Mouse (Mus musculus) MEL (cell line): ENCODE results near the gene Cep104. TPM values are rescaled to one million over a fixed set of nuclear protein-coding genes. Genes with fewer than 3 reads are reported as not detected.

Experiments used
- DNase-seq: peaks from one replicate; pipeline ENCODE4 v3.0.0; 2011; ENCODE audit warnings: low read depth, low spot score
- H3K27ac ChIP-seq: 2 replicates; pipeline ENCODE4 v1.5.1; 2012; ENCODE audit warnings: low read depth, mild to moderate bottlenecking, control low read depth, low read length, moderate library complexity; ENCODE audit not compliant: control insufficient read depth
- H3K27me3 ChIP-seq, 2 experiments: fragments of 150-350 bp in 1 of 2; sonication (generic) in 1 of 2; 2 replicates each; pipeline ENCODE4 v1.6.1; 2012; ENCODE audit warnings: low read length in 2 of 2, mild to moderate bottlenecking in 2 of 2, improper control_type of control experiment in 1 of 2, moderate library complexity in 1 of 2; ENCODE audit not compliant: insufficient read depth in 2 of 2, control insufficient read depth in 1 of 2
- H3K36me3 ChIP-seq, 2 experiments: 2 replicates each; pipeline ENCODE4 v1.6.1; 2012 to 2014; ENCODE audit warnings: low read length in 2 of 2, improper control_type of control experiment in 1 of 2, inconsistent platforms in 1 of 2, mild to moderate bottlenecking in 1 of 2; ENCODE audit not compliant: insufficient read depth in 2 of 2, control insufficient read depth in 1 of 2
- H3K4me1 ChIP-seq, 2 experiments: fragments of 150-350 bp in 1 of 2; sonication (generic) in 1 of 2; 2 replicates each; pipeline ENCODE4 v1.6.1; 2012; ENCODE audit warnings: low read length in 2 of 2, improper control_type of control experiment in 1 of 2, mild to moderate bottlenecking in 1 of 2; ENCODE audit not compliant: insufficient read depth in 2 of 2, control insufficient read depth in 1 of 2
- H3K4me3 ChIP-seq, 2 experiments: fragments of 150-350 bp in 1 of 2; sonication (generic) in 1 of 2; 2 replicates each; pipeline ENCODE4 v1.5.1; 2012; ENCODE audit warnings: low read depth in 2 of 2, low read length in 2 of 2, mild to moderate bottlenecking in 2 of 2, moderate library complexity in 2 of 2, control low read depth in 1 of 2, improper control_type of control experiment in 1 of 2; ENCODE audit not compliant: control insufficient read depth in 1 of 2, insufficient read depth in 1 of 2
- H3K79me2 ChIP-seq: 2 replicates; pipeline ENCODE4 v1.6.1; 2012; ENCODE audit warnings: mild to moderate bottlenecking, low read length, moderate library complexity; ENCODE audit not compliant: control insufficient read depth, poor library complexity, insufficient read depth
- H3K9ac ChIP-seq: 2 replicates; pipeline ENCODE4 v1.6.1; 2012; ENCODE audit warnings: low read depth, mild to moderate bottlenecking, control low read depth, low read length, moderate library complexity; ENCODE audit not compliant: control insufficient read depth, poor library complexity, severe bottlenecking
- H3K9me3 ChIP-seq: fragments of 150-350 bp; sonication (generic); replicated peaks from 2 replicates; pipeline ENCODE4 v1.6.1; 2012; ENCODE audit warnings: mild to moderate bottlenecking, low read length, improper control_type of control experiment, moderate library complexity; ENCODE audit not compliant: insufficient read depth
- BHLHE40 ChIP-seq: IDR thresholded peaks from 2 replicates; pipeline ENCODE4 v1.6.1; 2012; ENCODE audit warnings: low read depth, mild to moderate bottlenecking, inconsistent platforms, low read length, improper control_type of control experiment, borderline replicate concordance
- CHD2 ChIP-seq: IDR thresholded peaks from 2 replicates; pipeline ENCODE4 v1.6.1; 2011; ENCODE audit warnings: low read length, improper control_type of control experiment
- EP300 ChIP-seq, 2 experiments: IDR thresholded peaks; 2 replicates each; pipeline ENCODE4 v1.6.1; 2011; ENCODE audit warnings: improper control_type of control experiment in 2 of 2, low read length in 2 of 2, low read depth in 1 of 2, mild to moderate bottlenecking in 1 of 2
- ETS1 ChIP-seq: IDR thresholded peaks from 2 replicates; pipeline ENCODE4 v1.6.1; 2012; ENCODE audit warnings: low read depth, mild to moderate bottlenecking, inconsistent platforms, low read length, improper control_type of control experiment, moderate library complexity
- GABPA ChIP-seq: IDR thresholded peaks from 2 replicates; pipeline ENCODE4 v1.6.1; 2012; ENCODE audit warnings: low read depth, mild to moderate bottlenecking, inconsistent platforms, low read length, improper control_type of control experiment, moderate library complexity
- KAT2A ChIP-seq: conservative IDR thresholded peaks from 2 replicates; pipeline ENCODE4 v1.6.1; 2012; ENCODE audit warnings: low read depth, low read length, improper control_type of control experiment, inconsistent platforms
- MAFK ChIP-seq: IDR thresholded peaks from 2 replicates; pipeline ENCODE4 v1.6.1; 2011; ENCODE audit warnings: low read depth, mild to moderate bottlenecking, low read length, improper control_type of control experiment, borderline replicate concordance
- MXI1 ChIP-seq: IDR thresholded peaks from 2 replicates; pipeline ENCODE4 v1.6.1; 2011; ENCODE audit warnings: mild to moderate bottlenecking, low read depth, low read length, improper control_type of control experiment
- MYB ChIP-seq: IDR thresholded peaks from 2 replicates; pipeline ENCODE4 v1.6.1; 2011; ENCODE audit warnings: mild to moderate bottlenecking, low read depth, low read length, improper control_type of control experiment
- NRF1 ChIP-seq: IDR thresholded peaks from 2 replicates; pipeline ENCODE4 v1.6.1; 2014; ENCODE audit warnings: low read depth, mild to moderate bottlenecking, inconsistent platforms, low read length, improper control_type of control experiment, moderate library complexity; ENCODE audit not compliant: poor library complexity, insufficient read depth, severe bottlenecking
- POLR2AphosphoS2 ChIP-seq: IDR thresholded peaks from 2 replicates; pipeline ENCODE4 v1.6.1; 2011; ENCODE audit warnings: low read length, improper control_type of control experiment
- POLR2AphosphoS5 ChIP-seq: IDR thresholded peaks from 2 replicates; pipeline ENCODE4 v1.6.1; 2012; ENCODE audit warnings: low read depth, borderline replicate concordance, mild to moderate bottlenecking, inconsistent platforms, low read length, moderate library complexity, mixed read lengths
- RAD21 ChIP-seq: IDR thresholded peaks from 2 replicates; pipeline ENCODE4 v1.6.1; 2011; ENCODE audit warnings: mild to moderate bottlenecking, low read depth, low read length, improper control_type of control experiment
- RCOR1 ChIP-seq: IDR thresholded peaks from 2 replicates; pipeline ENCODE4 v1.6.1; 2012; ENCODE audit warnings: low read depth, mild to moderate bottlenecking, inconsistent platforms, low read length, improper control_type of control experiment
- SIN3A ChIP-seq: IDR thresholded peaks from 2 replicates; pipeline ENCODE4 v1.6.1; 2012; ENCODE audit warnings: low read length, improper control_type of control experiment, inconsistent platforms
- SMC3 ChIP-seq: IDR thresholded peaks from 2 replicates; pipeline ENCODE4 v1.6.1; 2011; ENCODE audit warnings: low read depth, low read length, improper control_type of control experiment
- TAL1 ChIP-seq: IDR thresholded peaks from 2 replicates; pipeline ENCODE4 v1.6.1; 2012; ENCODE audit warnings: mild to moderate bottlenecking, inconsistent platforms, low read length, moderate library complexity, mixed read lengths
- TCF12 ChIP-seq: IDR thresholded peaks from 2 replicates; pipeline ENCODE4 v1.6.1; 2014; ENCODE audit warnings: low read depth, mild to moderate bottlenecking, inconsistent platforms, low read length, improper control_type of control experiment, moderate library complexity
- USF2 ChIP-seq, 2 experiments: IDR thresholded peaks; 2 replicates each; pipeline ENCODE4 v1.6.1; 2011 to 2012; ENCODE audit warnings: improper control_type of control experiment in 2 of 2, low read length in 2 of 2, borderline replicate concordance in 1 of 2, inconsistent platforms in 1 of 2, low read depth in 1 of 2, mild to moderate bottlenecking in 1 of 2; ENCODE audit not compliant: insufficient read depth in 1 of 2
- ZNF384 ChIP-seq: IDR thresholded peaks from 2 replicates; pipeline ENCODE4 v1.6.1; 2012; ENCODE audit warnings: low read depth, mild to moderate bottlenecking, inconsistent platforms, low read length, improper control_type of control experiment
- polyA plus RNA-seq, 2 experiments: library from polyadenylated mRNA; stranded (reverse) in 1 of 2; unstranded in 1 of 2; fragments of >175 nt in 1 of 2; fragments of >200 nt in 1 of 2; gene quantifications; 2 replicates each; pipeline versions ENCODE4 v1.2.1 to v1.2.4; 2012; ENCODE audit warnings: low replicate concordance in 2 of 2, low read depth in 1 of 2; ENCODE audit not compliant: insufficient read length in 2 of 2, insufficient read depth in 1 of 2, missing spikeins in 1 of 2
- total RNA-seq: library from RNA; depleted of rRNA; stranded (reverse); fragments of 300-350 nt; gene quantifications from 2 replicates; pipeline ENCODE4 v1.2.3, GENCODE M21; 2012

The Cep104 gene
- total and polyA plus RNA-seq, 3 experiments = 8.5 to 19.9 TPM; not detected in 1

- no peaks in the 10 kb centered on the region for H3K27me3 ChIP-seq
- no peak overlapping the region for H3K9ac ChIP-seq
- DNase-seq = no peak
- H3K27ac ChIP-seq = no peak overlapping the region
- peaks cover 0 to 7% of the 10 kb centered on the region in 2 experiments; a peak in 2 of 4 replicates for H3K36me3 ChIP-seq
- H3K4me3 ChIP-seq = no peak overlapping the region
- peaks cover 19% of the 10 kb centered on the region for H3K79me2 ChIP-seq
- H3K9me3 ChIP-seq = no peaks in the 10 kb centered on the region
- no peak for TF ChIP-seq EP300 (IDR thresholded peaks at IDR 0.05; ENCODE audit: low read depth in 1 of 2, low read length in 2 of 2)
- TF ChIP-seq ETS1 = no peak
- no peak for TF ChIP-seq RCOR1
- TF ChIP-seq POLR2AphosphoS5 = no peak
- no peak for TF ChIP-seq NRF1
- TF ChIP-seq SMC3 = no peak
- TF ChIP-seq POLR2AphosphoS2 = no peak
- TF ChIP-seq SIN3A = no peak
- no peak for TF ChIP-seq MAFK
- TF ChIP-seq RAD21 = no peak
- no peak for TF ChIP-seq USF2 (IDR thresholded peaks at IDR 0.05; ENCODE audit: borderline replicate concordance in 1 of 2, insufficient read depth in 1 of 2, low read depth in 1 of 2, low read length in 2 of 2)
- peaks cover 4 to 7% of the 10 kb centered on the region in 2 experiments; a peak in 2 of 4 replicates for H3K4me1 ChIP-seq
These were observed 5.5 kb downstream of the Cep104 start for GRCm38 (mm10) chr4:153980470-153980869.

- no peak for DNase-seq
- Histone ChIP-seq H3K4me1 (no peaks in the 10 kb centered on the region), H3K9me3 (no peaks in the 10 kb centered on the region), H3K9ac (no peak overlapping the region), H3K4me3 (no peak overlapping the region), H3K27me3 (no peaks in the 10 kb centered on the region), H3K36me3 (no peaks in the 10 kb centered on the region; a peak in 1 of 4 replicates), H3K27ac (no peak overlapping the region), H3K79me2 (no peaks in the 10 kb centered on the region)
- TF ChIP-seq TCF12 (no peak), SMC3 (no peak)
These were observed 17.7 kb downstream of the Cep104 start for GRCm38 (mm10) chr4:153992715-153993114.

GRCm38 (mm10) chr4:153993505-153993904 is 18.5 kb downstream of the Cep104 start:
- no peaks in the 10 kb centered on the region for H3K4me1 ChIP-seq
- TF ChIP-seq MYB (no peak), KAT2A (no peak), BHLHE40 (no peak), USF2 (IDR thresholded peaks at IDR 0.05; ENCODE audit: borderline replicate concordance in 1 of 2, insufficient read depth in 1 of 2, low read depth in 1 of 2, low read length in 2 of 2) (no peak), EP300 (IDR thresholded peaks at IDR 0.05; ENCODE audit: low read depth in 1 of 2, low read length in 2 of 2) (no peak), MXI1 (no peak), CHD2 (no peak), TAL1 (no peak), GABPA (no peak), TCF12 (no peak), ZNF384 (no peak)
- TF ChIP-seq, all 39 proteins: peak for 0
- H3K27ac ChIP-seq = no peak overlapping the region
- no peaks in the 10 kb centered on the region for H3K79me2 ChIP-seq
- H3K36me3 ChIP-seq = no peaks in the 10 kb centered on the region; a peak in 1 of 4 replicates
- H3K4me3 ChIP-seq = no peak overlapping the region
- no peaks in the 10 kb centered on the region for H3K9me3 ChIP-seq
- H3K27me3 ChIP-seq = no peaks in the 10 kb centered on the region
- no peak for DNase-seq
- H3K9ac ChIP-seq = no peak overlapping the region
